8 mouse cellular contexts compared by ENCODE assay signal in genomic region chr5:90900147-90900546, GRCm38 (mm10). TPM values are rescaled to one million over a fixed set of nuclear protein-coding genes. Genes with fewer than 3 reads are reported as not detected.
A peak's percentile ranks its signal among the peaks of the same experiment; 100 is the strongest.
DNase-seq lines count a peak whose midpoint lies in the region; ATAC-seq and TF ChIP-seq lines count a peak whose summit lies in the region.

No protein-coding gene starts in this region.

- TF ChIP-seq POLR2A in limb, embryonic 14.5 days (IDR thresholded peaks at IDR 0.05; ENCODE audit: borderline replicate concordance, extremely low read depth, insufficient read depth, insufficient read length), result no peak
- TF ChIP-seq POLR2A in bone marrow macrophage, adult 2 months (IDR thresholded peaks at IDR 0.05; ENCODE audit: borderline replicate concordance, low read depth, low read length), result no peak
- TF ChIP-seq POLR2A in myocyte (IDR thresholded peaks at IDR 0.05; ENCODE audit: insufficient read length, low read depth), result no peak

- H3K4me1 ChIP-seq in limb, embryonic 14.5 days (ENCODE audit: control insufficient read depth, insufficient read depth, low read length), result peaks cover 18% of the 10 kb centered on the region
- peaks cover 15% of the 10 kb centered on the region for H3K4me1 ChIP-seq in limb, embryonic 10.5 days
- peaks cover 52% of the 10 kb centered on the region for H3K4me1 ChIP-seq in bone marrow macrophage, adult 2 months (ENCODE audit: control insufficient read depth, insufficient read depth, low read length)

- peak; percentile 80 for DNase-seq in limb, embryonic 14.5 days (ENCODE audit: low spot score)
- DNase-seq in limb, embryonic 10.5 days (ENCODE audit: low spot score), result no peak
- peak; percentile 56 to 63 for DNase-seq in heart, postnatal 10 days
- no peak for DNase-seq in neural tube, embryonic 10.5 days (ENCODE audit: extremely low spot score, low spot score)
- DNase-seq in thymus, postnatal 4 days, result no peak

- H3ac ChIP-seq in myocyte (ENCODE audit: control insufficient read depth, insufficient read length), result no peak overlapping the region

- H3K9ac ChIP-seq in limb, embryonic 14.5 days (ENCODE audit: low read depth, low read length, severe bottlenecking), result no peak overlapping the region

- H3K36me3 ChIP-seq in limb, embryonic 14.5 days (ENCODE audit: control insufficient read depth, insufficient read depth, low read length), result no peaks in the 10 kb centered on the region
- no peaks in the 10 kb centered on the region for H3K36me3 ChIP-seq in limb, embryonic 10.5 days
- no peaks in the 10 kb centered on the region for H3K36me3 ChIP-seq in myocyte (ENCODE audit: control insufficient read depth, insufficient read depth)

- H3K27me3 ChIP-seq in limb, embryonic 14.5 days (ENCODE audit: control insufficient read depth, insufficient read depth, low read length), result peaks cover 20% of the 10 kb centered on the region; the same call in 1 of the 2 replicates
- peaks cover 19% of the 10 kb centered on the region for H3K27me3 ChIP-seq in limb, embryonic 10.5 days (ENCODE audit: low read depth, poor library complexity, severe bottlenecking)
- H3K27me3 ChIP-seq in myocyte (ENCODE audit: control insufficient read depth, insufficient read depth, insufficient read length), result no peaks in the 10 kb centered on the region

- H3K4me2 ChIP-seq in limb, embryonic 14.5 days (replicated peaks; ENCODE audit: low read depth, low read length, severe bottlenecking), result 0 out of 2 replicates have a peak overlapping the region, but pooled peaks have one; percentile 10
- no peak overlapping the region for H3K4me2 ChIP-seq in myocyte (ENCODE audit: low read depth)

- intact Hi-C loops in heart, postnatal 10 days (cut with DNase I), result loop anchor here (2.0 to 5.0 kb wide), 2 partner anchors 113 to 127 kb away; partner anchors contain the start of genes Cxcl3 and Pf4

- no peaks in the 10 kb centered on the region for H3K79me2 ChIP-seq in myocyte (ENCODE audit: control insufficient read depth, insufficient read depth)

- no peaks in the 10 kb centered on the region for H3K9me3 ChIP-seq in limb, embryonic 14.5 days (ENCODE audit: control insufficient read depth, low read length)
- no peaks in the 10 kb centered on the region for H3K9me3 ChIP-seq in limb, embryonic 10.5 days (replicated peaks)

- ATAC-seq in limb, embryonic 14.5 days (ENCODE audit: low FRiP score, low read depth), result no peak
- ATAC-seq in activated CD4-positive, CD25-positive, alpha-beta regulatory T cell, adult 4 months, result no peak

- no peak overlapping the region for H3K27ac ChIP-seq in limb, embryonic 14.5 days (replicated peaks; ENCODE audit: low read depth, low read length)
- no peak overlapping the region for H3K27ac ChIP-seq in limb, embryonic 10.5 days
- peak overlapping the region; percentile 26 for H3K27ac ChIP-seq in bone marrow macrophage, adult 2 months (ENCODE audit: insufficient read depth, low read depth, low read length)

- no peak overlapping the region for H3K4me3 ChIP-seq in limb, embryonic 14.5 days (replicated peaks; ENCODE audit: low read length)
- H3K4me3 ChIP-seq in limb, embryonic 10.5 days, result no peak overlapping the region
- no peak overlapping the region for H3K4me3 ChIP-seq in bone marrow macrophage, adult 2 months (ENCODE audit: insufficient read depth, low read length)
- H3K4me3 ChIP-seq in myocyte, result no peak overlapping the region

- WGBS in limb, embryonic 14.5 days, result 21% methylated on average over 7 of the region's 7 CpGs
- WGBS in limb, embryonic 10.5 days, result 75% methylated on average over 7 of the region's 7 CpGs

- no peak for TF ChIP-seq CTCF in bone marrow macrophage, adult 2 months (IDR thresholded peaks at IDR 0.05; ENCODE audit: low read depth, low read length)

TF ChIP-seq in myocyte, 11 proteins besides CTCF, POLR2A, EP300 and RAD21:
- TF ChIP-seq CEBPB (IDR thresholded peaks at IDR 0.05; ENCODE audit: insufficient read depth, poor library complexity, severe bottlenecking), result 0 out of 2 replicates have a peak, but pooled peaks have one; percentile 27
- TF ChIP-seq SRF (IDR thresholded peaks at IDR 0.05; ENCODE audit: control insufficient read depth, insufficient read length, low read depth), result no peak

RNA-seq across cellular contexts. Expression of gene Cxcl2, which starts 3.5 kb away (rescaled TPM):
- 0.31 and 0.65 TPM in 2 replicates for polyA plus RNA-seq in limb, embryonic 14.5 days (2012; rRNA removed)
- not detected in 2 replicates for polyA plus RNA-seq in limb, embryonic 14.5 days (2014; fragmentation: Nextera tagmentation; extraction: Ambion mirVana)
- polyA plus RNA-seq in limb, embryonic 10.5 days (2016; fragmentation: Nextera tagmentation; extraction: Ambion mirVana), result not detected in 2 replicates
- polyA plus RNA-seq in bone marrow macrophage, adult 2 months (2012; ENCODE audit: insufficient read depth, insufficient read length, missing spikeins), result 7.4 and 7.7 TPM in 2 replicates
- not detected for total RNA-seq in heart, postnatal 10 days (2021)
- polyA plus RNA-seq in myocyte (2012; fragmentation: generic; extraction: Trizol), result not detected
- polyA plus RNA-seq in activated CD4-positive, CD25-positive, alpha-beta regulatory T cell, adult 4 months (2017; shearing (Covaris generic)), result not detected

RNA-seq across cellular contexts. Expression of gene Cxcl1, which starts 9.1 kb away (rescaled TPM):
- polyA plus RNA-seq in limb, embryonic 14.5 days (2012; rRNA removed), result 2.3 and 2.9 TPM in 2 replicates
- 1.8 and 2.8 TPM in 2 replicates for polyA plus RNA-seq in limb, embryonic 14.5 days (2014; fragmentation: Nextera tagmentation; extraction: Ambion mirVana)
- 0.16 and 0.64 TPM in 2 replicates for polyA plus RNA-seq in limb, embryonic 10.5 days (2016; fragmentation: Nextera tagmentation; extraction: Ambion mirVana)
- polyA plus RNA-seq in bone marrow macrophage, adult 2 months (2012; ENCODE audit: insufficient read depth, insufficient read length, missing spikeins), result 0.59 and 1.4 TPM in 2 replicates
- under 1 TPM; 0.69 to 0.74 TPM for total RNA-seq in heart, postnatal 10 days (2021)
- polyA plus RNA-seq in myocyte (2012; fragmentation: generic; extraction: Trizol), result 0.90 TPM
- polyA plus RNA-seq in activated CD4-positive, CD25-positive, alpha-beta regulatory T cell, adult 4 months (2017; shearing (Covaris generic)), result not detected

RNA-seq across cellular contexts. Expression of gene Mthfd2l, which starts 30.8 kb away (rescaled TPM):
- polyA plus RNA-seq in limb, embryonic 14.5 days (2012; rRNA removed), result 48.5 and 50.7 TPM in 2 replicates
- 55.0 and 55.8 TPM in 2 replicates for polyA plus RNA-seq in limb, embryonic 14.5 days (2014; fragmentation: Nextera tagmentation; extraction: Ambion mirVana)
- 50.2 and 59.0 TPM in 2 replicates for polyA plus RNA-seq in limb, embryonic 10.5 days (2016; fragmentation: Nextera tagmentation; extraction: Ambion mirVana)
- polyA plus RNA-seq in bone marrow macrophage, adult 2 months (2012; ENCODE audit: insufficient read depth, insufficient read length, missing spikeins), result 8.1 and 9.0 TPM in 2 replicates
- 10 to 100 TPM; 16.2 to 19.2 TPM for total RNA-seq in heart, postnatal 10 days (2021)
- polyA plus RNA-seq in myocyte (2012; fragmentation: generic; extraction: Trizol), result 11.9 TPM
- polyA plus RNA-seq in activated CD4-positive, CD25-positive, alpha-beta regulatory T cell, adult 4 months (2017; shearing (Covaris generic)), result 1 to 10 TPM in 1 of 2 experiments, under 1 TPM in 1; 0.43 to 1.9 TPM

Comparison
In these comparisons a context has a peak if more than half of its experiments do, and no peak if none do; other contexts are left out.
1. DNase-seq: peak in limb, embryonic 14.5 days (single experiment) and heart, postnatal 10 days (2 of 2); none in limb, embryonic 10.5 days (single experiment), neural tube, embryonic 10.5 days (single experiment) and thymus, postnatal 4 days (single experiment).